Mouse (Mus musculus) heart, postnatal 10 days (tissue): Measurements from ENCODE around the gene Gm10436. TPM values are rescaled to one million over a fixed set of nuclear protein-coding genes. Genes with fewer than 3 reads are reported as not detected.
"Not testable (repeated sequence)": the region's sequence is repeated elsewhere in the genome, so short reads cannot be mapped to it uniquely, and the experiment has no call there.

Experiments used
- DNase-seq, 2 experiments: peaks; one replicate each; pipeline ENCODE4 v3.0.0; 2021
- intact Hi-C: fragments of 180-260 bp; cut with DNase I; formaldehyde crosslinking; loops from one replicate; pipeline ENCODE4 v1.15.1; 2025
- total RNA-seq, 2 experiments: library from RNA; stranded (reverse); gene quantifications; 2 replicates each; pipeline ENCODE4 v1.2.3; 2021

Gene Gm10436
- total RNA-seq = not detected

GRCm38 (mm10) chr12:88182008-88182407 is at the start of gene Gm10436:
Gene Gm10436 (minus strand): TSS chr12:88182108.
- intact Hi-C loops, DNase-seq: not testable (repeated sequence)

- no peak for DNase-seq
- intact Hi-C loops = no loop called here
Measured at GRCm38 (mm10) chr12:88219445-88219844, 37.5 kb upstream of the Gm10436 start.

GRCm38 (mm10) chr12:88218059-88218458 is 36.2 kb upstream of the Gm10436 start:
- intact Hi-C loops, DNase-seq: not testable (repeated sequence)

- no peak for DNase-seq
- intact Hi-C loops = no loop called here
Measured at GRCm38 (mm10) chr12:88214641-88215040, 32.7 kb upstream of the Gm10436 start.

GRCm38 (mm10) chr12:88211458-88211857 is 29.6 kb upstream of the Gm10436 start:
- DNase-seq, intact Hi-C loops: not testable (repeated sequence)

- intact Hi-C loops = no loop called here
- no peak for DNase-seq
Measured at GRCm38 (mm10) chr12:88202856-88203255, 20.9 kb upstream of the Gm10436 start.

Other genes with a start within 250 kb of the Gm10436 start
- not detected for gene Gm2042, start 228.0 kb downstream of the Gm10436 start, total RNA-seq
- not detected for gene Gm2075, start 170.3 kb downstream of the Gm10436 start, total RNA-seq
- not detected for gene Gm6803, start 163.3 kb downstream of the Gm10436 start, total RNA-seq
- gene Gm2056, start 155.1 kb downstream of the Gm10436 start, total RNA-seq = not detected
- gene Gm16368, start 98.4 kb downstream of the Gm10436 start, total RNA-seq = not detected
- not detected for gene Gm8332, start 68.0 kb upstream of the Gm10436 start, total RNA-seq
- gene Gm5662, start 92.4 kb upstream of the Gm10436 start, total RNA-seq = not detected
- not detected for gene Gm5039, start 141.9 kb upstream of the Gm10436 start, total RNA-seq
- 10 to 100 TPM; 22.7 to 25.6 TPM for gene Adck1, start 178.4 kb upstream of the Gm10436 start, total RNA-seq